Mouse (Mus musculus) intestine, postnatal 0 days (tissue): ENCODE data around the gene Lce1l. TPM values are rescaled to one million over a fixed set of nuclear protein-coding genes. Genes with fewer than 3 reads are reported as not detected.
A peak's percentile ranks its signal among the peaks of the same experiment; 100 is the strongest.
"Not testable (repeated sequence)": the region's sequence is repeated elsewhere in the genome, so short reads cannot be mapped to it uniquely, and the experiment has no call there.

ENCODE experiments used
- ATAC-seq: fragments of 200-750 bp; cut with Nextera tagmentation; 2 replicates; pipeline ENCODE4 v1.8.0; 2017; ENCODE audit warnings: mild to moderate bottlenecking, moderate TSS enrichment, moderate library complexity
- H3K27ac ChIP-seq: fragments of 300-500 bp; sonication (generic); 2 replicates; pipeline ENCODE4 v1.5.1; 2014; ENCODE audit warnings: mild to moderate bottlenecking, low read depth, low read length, moderate library complexity
- H3K27me3 ChIP-seq: fragments of 300-500 bp; sonication (generic); replicated peaks from 2 replicates; pipeline ENCODE4 v1.6.1; 2014; ENCODE audit warnings: low read length, mixed read lengths; ENCODE audit not compliant: control insufficient read depth, insufficient read depth
- H3K36me3 ChIP-seq: fragments of 300-500 bp; sonication (generic); 2 replicates; pipeline ENCODE4 v1.6.1; 2014; ENCODE audit warnings: mild to moderate bottlenecking, moderate library complexity; ENCODE audit not compliant: control insufficient read depth, insufficient read depth
- H3K4me1 ChIP-seq: fragments of 300-500 bp; sonication (generic); replicated peaks from 2 replicates; pipeline ENCODE4 v1.6.1; 2014; ENCODE audit warnings: antibody characterized with exemption, low read length, mixed read lengths; ENCODE audit not compliant: control insufficient read depth, insufficient read depth
- H3K4me2 ChIP-seq: fragments of 300-500 bp; sonication (generic); replicated peaks from 2 replicates; pipeline ENCODE4 v1.6.1; 2014; ENCODE audit warnings: low read depth, mild to moderate bottlenecking, moderate library complexity
- H3K4me3 ChIP-seq: fragments of 300-500 bp; sonication (generic); 2 replicates; pipeline ENCODE4 v1.5.1; 2014; ENCODE audit warnings: low read depth, low read length
- H3K9ac ChIP-seq: fragments of 300-500 bp; sonication (generic); 2 replicates; pipeline ENCODE4 v1.6.1; 2014; ENCODE audit warnings: mild to moderate bottlenecking, low read depth, low read length
- H3K9me3 ChIP-seq: fragments of 300-500 bp; sonication (generic); 2 replicates; pipeline ENCODE4 v1.6.1; 2016; ENCODE audit warnings: mixed run types; ENCODE audit not compliant: control insufficient read depth
- CTCF ChIP-seq: sonication (generic); IDR thresholded peaks from 2 replicates; pipeline ENCODE4 v1.5.1; 2016; ENCODE audit warnings: low read depth, mild to moderate bottlenecking, control low read depth, antibody characterized with exemption, moderate library complexity
- WGBS: fragments of 180-500 bp; shearing (Covaris S2); extraction: QIAGEN DNeasy Blood & Tissue Kit; methylation state at CpG from one replicate; pipeline ENCODE4 v1.1.7; 2014; 5-methylcytosine and 5-hydroxymethylcytosine counted together
- polyA plus RNA-seq: library from polyadenylated mRNA; unstranded; fragments of >200 nt; fragmentation: Nextera tagmentation; extraction: Ambion mirVana; gene quantifications from 2 replicates; pipeline ENCODE4 v1.2.1, GENCODE M21; 2015

The Lce1l gene
- not detected in 2 replicates for polyA plus RNA-seq

DNA sequence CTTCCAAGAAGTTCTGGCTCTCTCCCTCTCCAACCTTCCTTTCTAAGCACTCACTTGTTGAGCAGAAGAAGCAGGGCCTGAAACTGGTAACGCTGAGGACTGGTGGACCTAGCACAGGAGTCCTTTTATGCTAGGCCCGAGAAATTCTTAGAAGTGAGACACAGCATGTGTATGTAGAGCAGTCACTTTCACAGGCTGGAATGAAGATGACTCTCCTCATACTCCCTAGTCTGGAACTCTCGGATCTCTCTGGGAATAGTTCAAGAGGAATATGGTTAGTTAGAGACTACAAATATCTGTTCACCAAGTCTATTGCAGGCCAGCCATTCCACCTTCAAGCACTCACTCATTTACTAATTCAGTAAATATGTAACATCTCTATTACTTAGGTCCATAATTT is at the start of gene Lce1l:
TSS of gene Lce1l (minus strand) at position 101 of the 400 bp plus-strand sequence.
- H3K27me3 ChIP-seq = no peaks in the 10 kb centered on the region
- WGBS = 81% methylated on average over 3 of the region's 3 CpGs
- no peak for TF ChIP-seq CTCF

DNA sequence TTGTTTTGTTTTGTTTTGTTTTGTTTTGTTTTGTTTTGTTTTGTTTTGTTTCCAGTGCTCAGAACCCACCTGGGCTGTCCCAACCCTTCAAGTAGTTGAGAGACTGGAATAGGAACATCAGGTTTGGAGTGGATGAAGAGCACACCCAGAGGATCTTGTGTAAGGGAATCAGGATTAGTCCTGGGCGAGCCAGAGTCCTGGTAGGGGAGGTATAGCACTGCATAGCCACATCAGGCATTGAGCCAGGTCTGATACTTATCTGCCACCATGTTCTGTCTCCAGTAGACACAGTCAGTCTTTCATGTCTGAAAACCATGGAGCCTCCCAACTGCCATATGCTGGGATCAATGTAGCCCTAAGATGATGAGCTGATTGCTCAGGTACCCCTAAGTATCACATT is 43.4 kb upstream of the Lce1l start:
- H3K4me2 ChIP-seq = no peak overlapping the region
- ATAC-seq = no peak
- 52% methylated on average over 1 of the region's 1 CpGs for WGBS
- H3K36me3 ChIP-seq = no peaks in the 10 kb centered on the region
- H3K4me3 ChIP-seq = no peak overlapping the region
- TF ChIP-seq CTCF = no peak
- no peak overlapping the region for H3K9ac ChIP-seq
- no peaks in the 10 kb centered on the region for H3K9me3 ChIP-seq
- H3K27me3 ChIP-seq = no peaks in the 10 kb centered on the region
- no peak overlapping the region for H3K27ac ChIP-seq
- no peaks in the 10 kb centered on the region for H3K4me1 ChIP-seq

More for the DNA sequence above, at the start of gene Lce1l:
- no peaks in the 10 kb centered on the region for H3K9me3 ChIP-seq
- H3K27ac ChIP-seq = no peak within 1 kb of the TSS
- no peak within 1 kb of the TSS for H3K9ac ChIP-seq
- no peak within 1 kb of the TSS for H3K4me3 ChIP-seq
- ATAC-seq = no peak
- no peaks in the 10 kb centered on the region for H3K36me3 ChIP-seq
- no peaks in the 10 kb centered on the region for H3K4me1 ChIP-seq
- no peak within 1 kb of the TSS for H3K4me2 ChIP-seq

DNA sequence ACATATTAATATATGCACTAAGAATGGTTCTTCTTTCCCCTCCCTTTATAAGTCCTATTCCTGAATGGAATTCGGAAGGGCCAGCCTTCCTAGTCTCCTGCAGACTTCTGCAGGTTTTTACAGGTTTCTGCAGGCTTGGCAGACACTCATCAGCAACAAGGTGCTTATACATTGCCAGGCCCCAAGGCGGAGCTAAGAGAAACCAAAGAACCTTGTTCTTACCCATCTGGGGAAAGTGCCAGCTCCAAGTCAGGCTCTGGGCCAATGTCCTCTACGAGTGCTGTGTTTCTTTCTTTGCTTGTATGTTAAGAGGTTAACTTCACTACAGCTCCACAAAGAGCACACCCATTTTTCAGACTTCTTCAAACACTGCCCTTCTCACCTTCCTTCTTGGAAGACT is 43.0 kb upstream of the Lce1l start:
- no peaks in the 10 kb centered on the region for H3K9me3 ChIP-seq
- H3K4me1 ChIP-seq = no peaks in the 10 kb centered on the region
- H3K4me2 ChIP-seq = no peak overlapping the region
- H3K9ac ChIP-seq = no peak overlapping the region
- 71% methylated on average over 3 of the region's 3 CpGs for WGBS
- no peaks in the 10 kb centered on the region for H3K27me3 ChIP-seq
- no peak for TF ChIP-seq CTCF
- no peak for ATAC-seq
- no peak overlapping the region for H3K27ac ChIP-seq
- no peaks in the 10 kb centered on the region for H3K36me3 ChIP-seq
- no peak overlapping the region for H3K4me3 ChIP-seq

DNA sequence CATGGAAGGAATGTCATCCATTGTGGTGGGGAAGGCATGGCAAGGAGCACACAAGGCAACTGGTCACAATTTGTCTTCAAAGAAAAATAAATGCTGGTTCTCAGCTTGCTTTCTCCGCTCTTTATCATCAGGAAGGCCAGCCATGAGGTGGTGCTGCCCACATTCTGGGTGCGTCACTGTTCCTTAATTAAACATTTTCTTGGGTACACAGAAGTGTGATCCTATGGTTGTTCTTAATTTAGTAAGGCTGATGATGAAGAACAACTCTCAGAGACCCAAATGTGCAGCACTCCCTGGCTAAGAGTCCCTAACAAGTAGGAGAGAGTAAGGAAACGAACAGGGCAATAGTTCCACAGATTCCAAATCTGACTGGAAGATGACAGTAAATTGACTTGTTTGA is 23.1 kb upstream of the Lce1l start:
- Histone ChIP-seq H3K36me3 (no peaks in the 10 kb centered on the region), H3K27ac (no peak overlapping the region), H3K27me3 (no peaks in the 10 kb centered on the region), H3K9me3 (no peaks in the 10 kb centered on the region), H3K9ac (no peak overlapping the region), H3K4me2 (no peak overlapping the region), H3K4me1 (no peaks in the 10 kb centered on the region), H3K4me3 (no peak overlapping the region)
- no peak for TF ChIP-seq CTCF
- WGBS = 79% methylated on average over 3 of the region's 3 CpGs
- ATAC-seq = no peak

DNA sequence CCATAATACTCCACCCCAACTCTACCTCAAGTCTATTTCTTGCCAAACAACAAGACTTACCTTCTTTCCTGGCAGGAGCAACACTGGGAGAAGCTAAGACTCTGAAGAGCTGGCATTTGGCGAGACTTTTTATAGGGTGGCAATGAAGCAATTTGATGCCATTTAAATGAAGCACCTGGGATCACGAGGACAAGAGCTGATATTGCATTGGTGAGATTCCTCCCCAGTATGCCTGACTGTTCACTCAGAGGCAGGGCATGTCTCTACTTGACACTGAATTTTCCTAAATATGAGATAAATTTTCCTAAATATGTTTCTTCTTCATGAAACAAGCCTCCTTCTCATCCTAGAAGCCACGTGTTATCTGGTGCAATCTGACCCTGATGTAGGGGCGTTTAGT is 19.0 kb upstream of the Lce1l start, which contains the start of gene 2310050C09Rik:
TSS of gene 2310050C09Rik (minus strand) at position 101 of the 400 bp plus-strand sequence.
- no peak within 1 kb of the TSS for H3K9ac ChIP-seq
- H3K27me3 ChIP-seq = no peaks in the 10 kb centered on the region
- H3K9me3 ChIP-seq = no peaks in the 10 kb centered on the region
- no peak within 1 kb of the TSS for H3K27ac ChIP-seq
- H3K36me3 ChIP-seq = no peaks in the 10 kb centered on the region
- no peak within 1 kb of the TSS for H3K4me2 ChIP-seq
- no peak within 1 kb of the TSS for H3K4me3 ChIP-seq
- H3K4me1 ChIP-seq = no peaks in the 10 kb centered on the region
- no peak for ATAC-seq
- 71% methylated on average over 4 of the region's 4 CpGs for WGBS
- TF ChIP-seq CTCF = no peak

DNA sequence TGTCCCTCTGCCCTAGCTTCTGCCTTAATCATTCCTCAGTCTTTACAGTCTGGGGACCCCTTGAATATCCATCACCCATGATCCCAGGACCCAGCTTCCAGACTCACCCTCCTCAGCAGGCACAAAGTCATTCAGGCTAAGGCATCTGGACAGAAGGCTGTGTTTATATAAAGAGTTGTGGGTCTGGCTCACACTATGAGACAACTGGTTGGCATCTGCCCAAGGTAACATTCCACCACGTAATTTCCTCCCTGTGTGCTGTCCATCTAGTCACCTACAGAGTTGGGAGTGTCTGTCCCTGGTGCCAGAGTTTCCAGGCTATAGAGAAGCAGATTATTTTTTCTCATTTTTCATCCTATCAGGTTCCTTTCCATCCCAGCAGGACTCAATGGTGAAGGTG is 24.0 kb downstream of the Lce1l start, which contains the start of gene Kprp:
TSS of gene Kprp (minus strand) at position 140 of the 400 bp plus-strand sequence.
- Histone ChIP-seq H3K4me3 (no peak within 1 kb of the TSS), H3K4me2 (no peak within 1 kb of the TSS), H3K27ac (no peak within 1 kb of the TSS), H3K36me3 (no peaks in the 10 kb centered on the region), H3K9ac (no peak within 1 kb of the TSS), H3K27me3 (no peaks in the 10 kb centered on the region), H3K4me1 (no peaks in the 10 kb centered on the region), H3K9me3 (no peaks in the 10 kb centered on the region)
- WGBS = 34% methylated on average over 1 of the region's 1 CpGs
- ATAC-seq = no peak
- no peak for TF ChIP-seq CTCF

DNA sequence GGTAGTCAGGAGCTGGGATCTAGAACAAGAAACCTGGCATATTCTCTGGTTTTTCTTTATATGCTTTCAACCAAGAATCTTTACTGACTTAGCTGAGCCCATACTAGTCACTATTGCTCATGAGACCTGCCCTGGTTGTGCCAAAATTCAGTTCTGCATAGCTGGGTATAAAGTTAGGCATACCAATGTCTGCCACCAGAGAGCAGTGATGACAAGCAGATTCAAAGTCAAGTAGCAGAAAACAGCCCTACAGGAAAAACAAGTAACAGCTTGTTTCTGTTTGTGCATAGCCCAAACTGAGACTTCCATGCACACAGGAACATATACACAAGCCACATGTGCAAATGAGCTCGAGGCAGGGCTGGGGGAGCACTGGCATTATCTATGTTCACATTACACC is 25.3 kb downstream of the Lce1l start:
- H3K27ac ChIP-seq = no peak overlapping the region
- no peaks in the 10 kb centered on the region for H3K9me3 ChIP-seq
- H3K27me3 ChIP-seq = no peaks in the 10 kb centered on the region
- no peak overlapping the region for H3K4me2 ChIP-seq
- H3K4me1 ChIP-seq = no peaks in the 10 kb centered on the region
- ATAC-seq = no peak
- 20% methylated on average over 1 of the region's 1 CpGs for WGBS
- no peaks in the 10 kb centered on the region for H3K36me3 ChIP-seq
- peak; percentile 31; the same call in 1 of the 2 replicates for TF ChIP-seq CTCF
- H3K9ac ChIP-seq = no peak overlapping the region
- no peak overlapping the region for H3K4me3 ChIP-seq

DNA sequence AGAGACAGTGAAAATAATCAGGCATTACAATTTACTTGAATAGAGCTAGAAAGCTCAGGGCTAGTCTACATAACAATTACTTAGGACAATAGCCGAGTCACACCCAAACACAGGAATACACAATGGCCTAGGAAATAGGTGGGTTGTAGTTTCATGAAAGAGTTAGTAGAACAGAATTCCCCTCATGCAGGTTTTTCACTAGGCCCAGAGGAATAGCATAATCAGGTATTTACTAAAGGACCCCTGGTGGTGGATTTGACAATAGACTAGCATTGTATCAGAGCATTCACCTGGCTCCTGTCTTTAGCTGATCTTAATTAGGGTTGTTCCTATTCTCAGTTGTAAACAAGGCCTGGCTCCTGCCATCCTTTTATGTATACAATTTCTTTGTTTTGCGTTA is 35.0 kb downstream of the Lce1l start:
- H3K4me3 ChIP-seq, H3K27me3 ChIP-seq, H3K4me2 ChIP-seq, H3K4me1 ChIP-seq, H3K9ac ChIP-seq, H3K27ac ChIP-seq, H3K9me3 ChIP-seq, ATAC-seq, H3K36me3 ChIP-seq: not testable (repeated sequence)
- 90% methylated on average over 2 of the region's 2 CpGs for WGBS
